Mouse (Mus musculus) cerebellum, postnatal 10 days (tissue): Measurements from ENCODE around the gene Il20.

Experiments used
- DNase-seq, 2 experiments: peaks; one replicate each; pipeline ENCODE4 v3.0.0; 2021; ENCODE audit warnings: mixed read lengths in 2 of 2

The Il20 gene

DNA sequence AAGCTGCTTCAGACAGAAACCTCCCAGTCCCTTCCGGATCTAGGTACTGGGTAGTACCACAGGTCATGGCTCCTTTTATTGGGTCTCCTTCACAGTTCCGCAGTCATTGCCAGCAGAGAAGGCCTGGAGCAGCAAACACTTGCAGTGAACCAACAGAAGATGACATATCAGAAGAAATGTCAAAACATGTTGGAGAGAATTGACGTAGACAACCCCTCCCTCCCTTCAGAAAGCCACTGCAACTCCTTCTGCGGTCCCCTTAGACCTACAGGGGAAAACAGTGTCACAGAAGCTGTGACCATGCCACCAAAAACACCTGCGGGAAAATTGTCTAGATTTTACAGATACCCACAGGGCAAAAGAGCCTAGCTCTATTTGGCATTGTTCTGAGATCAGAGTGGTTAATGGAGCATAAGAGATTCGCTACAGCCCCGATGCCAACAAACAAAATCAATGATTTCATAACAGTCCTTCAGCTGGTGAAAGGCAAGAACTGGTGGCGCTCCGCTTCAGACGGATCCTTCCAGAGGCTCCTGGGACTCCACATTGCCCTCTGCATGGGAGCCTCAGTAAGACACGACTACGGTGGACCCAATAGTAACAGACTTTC lies at the start of gene Il20:
TSS of gene Il20 (minus strand) at position 51 of the 610 bp plus-strand sequence.
- no peak for DNase-seq

- DNase-seq = no peak
Measured at GRCm38 (mm10) chr1:130946920-130947319, 35.7 kb upstream of the Il20 start.

DNA sequence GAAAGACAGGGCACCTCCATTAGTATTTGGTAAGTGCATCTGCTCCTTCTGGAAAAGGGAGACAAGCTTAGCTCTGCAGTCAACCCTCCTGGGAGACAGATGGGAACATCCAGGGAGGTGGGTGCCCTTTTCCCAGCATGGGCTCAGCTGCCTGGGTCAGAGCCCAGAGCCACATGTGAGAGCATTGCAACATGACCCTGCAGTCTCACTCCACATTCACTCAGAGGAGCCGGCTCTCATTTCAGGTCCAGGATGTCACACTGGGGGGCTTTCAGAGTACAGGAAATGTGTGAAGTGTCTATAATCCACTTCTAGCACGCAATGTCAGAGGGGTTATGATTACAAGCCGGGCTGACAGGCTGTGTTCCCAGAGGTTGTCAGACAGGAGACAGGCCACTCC lies 30.6 kb upstream of the Il20 start:
- peak in 1 of 2 experiments; percentile 40 for DNase-seq

GRCm38 (mm10) chr1:130940065-130940687 lies 28.9 kb upstream of the Il20 start, which contains the start of gene Il19:
Gene Il19, minus strand, starts transcription at chr1:130940115.
- DNase-seq = peak; percentile 73 to 83

DNA sequence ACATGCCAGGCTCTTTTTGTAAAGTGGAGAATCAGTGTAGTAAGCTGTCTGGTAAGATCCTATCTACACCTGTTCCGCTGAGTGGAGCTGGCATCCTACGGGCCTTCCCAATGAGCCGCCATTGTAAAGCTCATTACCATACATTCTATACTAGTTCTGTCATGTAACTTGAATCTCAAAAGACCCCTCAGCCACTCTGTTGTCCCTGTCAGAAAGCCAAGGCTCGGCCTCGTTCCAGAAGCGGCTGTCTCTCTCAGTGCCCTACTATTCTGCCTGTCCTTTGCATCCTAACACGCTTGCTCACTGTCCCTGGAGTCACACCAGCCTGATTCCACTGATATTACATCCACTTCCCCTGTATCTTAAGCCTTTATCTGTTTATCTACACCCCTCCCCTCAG lies 26.9 kb upstream of the Il20 start:
- DNase-seq = peak; percentile 80 to 85

DNA sequence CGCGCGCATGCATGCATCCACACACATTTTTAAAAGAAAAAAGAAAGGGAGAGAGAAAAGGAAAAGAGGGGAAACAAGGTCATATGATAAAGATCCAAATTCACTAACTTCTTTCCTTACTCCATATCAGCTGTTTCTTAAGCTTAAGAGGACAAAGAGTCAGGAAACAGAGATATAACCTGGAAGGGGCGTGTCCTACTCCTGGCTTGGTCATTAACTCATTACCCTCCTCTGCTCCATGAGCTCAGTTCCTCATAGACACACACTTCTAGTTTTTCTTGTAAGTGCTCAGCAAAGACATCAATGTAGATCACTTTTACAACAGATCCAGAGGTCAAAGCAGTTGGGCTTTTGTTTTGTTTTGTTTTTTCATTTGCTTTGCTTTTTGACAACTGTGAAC lies 25.9 kb upstream of the Il20 start:
- DNase-seq = no peak

DNA sequence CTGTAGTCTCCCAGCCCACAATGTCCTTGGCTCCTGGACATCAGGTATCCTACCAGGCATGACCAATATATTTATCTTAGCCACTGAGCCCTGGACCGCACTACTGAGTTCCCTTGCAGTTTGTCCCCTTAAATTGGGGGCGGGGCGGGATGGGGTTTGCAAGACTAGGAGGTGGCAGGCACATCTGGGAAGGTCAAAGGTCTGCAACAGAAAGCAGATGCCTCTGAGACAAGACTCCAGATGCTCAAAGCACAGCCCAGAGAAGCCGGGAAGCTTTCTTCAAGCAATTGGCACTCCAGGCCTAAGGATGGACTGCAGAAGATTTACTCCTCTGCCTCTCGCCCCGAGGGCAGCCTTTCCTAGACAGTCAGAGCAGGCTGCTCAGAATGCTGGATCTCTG lies 25.1 kb upstream of the Il20 start:
- DNase-seq = no peak

DNA sequence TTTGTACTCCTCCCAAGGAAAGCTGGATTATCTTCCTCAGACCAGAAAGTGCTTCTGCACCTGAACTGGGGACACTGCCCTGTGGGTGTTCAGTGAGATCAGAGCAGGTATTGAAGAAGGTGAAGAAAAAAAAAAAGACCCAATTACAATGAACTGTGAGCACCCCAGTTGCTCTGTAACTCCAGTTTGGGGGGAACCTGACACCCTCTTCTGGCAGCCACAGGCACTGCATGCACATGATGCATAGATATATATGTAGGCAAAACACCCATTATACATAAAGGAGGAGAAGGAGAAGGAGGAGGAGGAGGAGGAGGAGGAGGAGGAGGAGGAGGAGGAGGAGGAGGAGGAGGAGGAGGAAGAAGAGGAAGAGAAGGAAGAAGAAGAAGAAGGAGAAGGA lies 15.2 kb upstream of the Il20 start:
- DNase-seq = no peak

GRCm38 (mm10) chr1:130918323-130918980 lies 7.2 kb upstream of the Il20 start:
- no peak for DNase-seq

GRCm38 (mm10) chr1:130902505-130902904 lies 8.7 kb downstream of the Il20 start:
- DNase-seq = no peak

DNA sequence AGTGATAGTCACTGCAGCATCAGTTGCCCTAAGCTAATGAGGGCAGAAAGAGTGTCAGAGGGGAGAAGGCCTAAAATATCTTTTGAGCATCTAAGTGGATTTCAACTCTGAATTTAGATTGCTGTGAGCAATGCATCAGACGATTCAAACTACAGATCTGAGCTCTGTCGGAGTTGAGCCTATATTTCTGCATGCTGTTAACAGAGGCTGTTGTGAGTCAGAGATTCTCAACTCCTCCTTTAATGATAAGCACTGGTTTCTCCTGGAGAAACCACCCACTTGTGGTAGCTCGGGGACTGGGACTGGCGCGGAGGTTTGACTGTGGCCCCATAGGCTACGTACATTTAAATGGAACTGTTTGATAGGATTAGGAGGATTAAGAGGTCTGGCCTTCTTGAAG lies 16.8 kb downstream of the Il20 start:
- DNase-seq = no peak

DNA sequence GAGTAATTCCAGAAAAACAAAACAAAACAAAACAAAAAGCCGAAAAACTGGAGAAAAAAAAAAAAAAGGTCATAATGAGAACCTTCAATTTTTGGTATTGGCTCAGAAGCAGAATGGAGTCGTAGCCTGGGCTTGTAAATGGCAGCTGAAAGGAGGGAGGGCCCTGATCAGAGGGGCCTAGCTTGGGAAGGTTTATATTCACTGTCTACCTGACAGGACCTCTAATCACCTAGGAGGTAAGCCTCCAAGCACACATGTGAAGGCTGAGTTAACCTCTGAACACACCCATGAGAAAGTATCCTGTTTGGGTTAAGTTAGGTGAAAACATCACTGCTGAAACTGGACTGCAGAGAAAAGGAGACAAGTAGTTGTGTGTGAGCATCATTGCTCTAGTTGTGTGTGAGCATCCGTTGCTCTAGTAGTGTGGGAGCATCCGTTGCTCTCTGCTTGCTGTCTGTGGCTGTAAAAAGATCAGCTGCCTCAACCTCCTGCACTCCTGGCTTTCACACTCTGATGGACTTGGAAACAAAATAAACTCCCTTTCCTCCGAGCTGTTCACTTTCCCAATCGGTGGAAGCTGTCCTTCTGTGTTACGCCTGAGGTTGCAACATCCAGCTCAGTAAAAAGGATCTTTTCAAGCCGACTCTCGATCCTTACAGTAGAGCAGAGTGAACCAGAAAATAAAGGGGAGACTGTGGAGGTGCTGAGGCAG lies 17.8 kb downstream of the Il20 start:
- no peak for DNase-seq

DNA sequence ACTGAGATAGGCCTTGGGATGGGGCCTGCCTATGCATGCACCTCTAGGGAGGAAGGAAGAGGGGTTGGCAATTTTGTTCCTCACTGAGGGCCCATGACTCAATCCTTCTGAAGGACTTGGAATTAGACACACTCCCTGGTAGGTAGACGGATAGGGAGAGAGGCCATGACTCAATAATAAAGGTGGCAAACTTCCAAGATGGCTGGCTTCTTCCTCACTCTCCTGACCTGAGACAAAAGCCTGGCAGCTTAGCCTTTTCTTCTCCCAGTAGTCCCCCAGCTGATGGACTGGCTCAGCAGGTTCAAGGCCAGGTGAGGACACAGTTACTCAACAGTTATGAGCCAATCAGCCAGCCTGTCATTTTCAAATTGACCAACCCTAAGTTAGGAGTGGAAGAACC lies 18.8 kb downstream of the Il20 start:
- no peak for DNase-seq

GRCm38 (mm10) chr1:130887354-130887753 lies 23.9 kb downstream of the Il20 start, which contains the start of gene Il24:
Gene Il24, minus strand, starts transcription at chr1:130887454.
- DNase-seq = no peak

GRCm38 (mm10) chr1:130883146-130883545 lies 28.1 kb downstream of the Il20 start:
- no peak for DNase-seq

DNA sequence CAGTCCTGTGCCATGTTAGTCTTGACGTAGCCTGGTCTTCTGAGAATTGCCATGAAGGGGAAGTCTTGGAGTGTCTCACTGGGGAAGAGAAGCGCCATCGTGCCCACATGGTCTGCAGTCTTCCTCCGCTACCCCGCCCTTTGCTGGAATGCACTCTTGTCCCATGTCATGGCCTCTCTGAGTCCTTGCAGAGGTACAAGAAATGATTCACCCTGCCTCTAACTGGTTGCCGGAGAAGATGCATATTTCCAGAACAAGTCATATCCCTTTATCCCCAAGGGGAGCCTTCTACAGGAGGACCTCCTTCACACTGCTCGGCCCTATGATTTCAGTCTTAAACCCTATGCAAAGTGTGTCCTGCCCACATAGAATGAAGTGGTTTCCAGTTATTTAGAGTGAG lies 31.3 kb downstream of the Il20 start:
- DNase-seq = no peak

DNA sequence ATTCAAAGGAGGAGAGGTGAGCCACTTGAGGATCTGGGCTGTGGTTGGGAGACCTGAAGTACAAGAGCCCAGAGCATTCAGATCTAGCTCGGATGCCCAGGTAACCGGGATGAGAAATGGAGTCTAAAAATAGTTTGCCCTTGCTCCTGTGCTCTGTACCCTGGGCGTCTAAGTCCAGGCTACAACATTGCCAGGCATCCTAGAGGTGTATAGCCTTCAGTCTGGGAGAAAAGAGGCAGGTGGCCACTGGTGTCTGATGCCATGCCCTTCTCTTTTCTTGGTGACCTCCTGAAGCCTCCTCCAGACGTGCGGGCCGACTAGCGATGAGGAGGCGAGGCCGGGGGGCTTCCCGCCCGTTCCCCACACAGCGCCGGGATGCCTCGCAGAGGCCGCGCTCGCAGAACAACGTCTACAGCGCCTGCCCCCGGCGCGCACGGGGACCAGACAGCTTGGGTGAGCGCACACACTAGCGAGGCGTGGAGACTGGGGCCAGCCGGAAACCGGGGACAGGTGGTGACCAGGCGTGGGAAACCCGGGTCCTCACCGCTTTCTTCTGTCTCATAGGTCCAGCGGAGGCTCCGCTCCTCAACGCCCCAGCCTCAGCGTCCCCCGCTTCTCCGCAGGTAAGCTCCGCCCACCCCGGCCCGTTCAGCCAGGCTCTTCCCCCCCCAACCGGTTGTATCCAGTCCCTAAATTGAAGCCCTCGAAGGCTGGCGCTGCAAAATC lies 33.2 kb downstream of the Il20 start:
- DNase-seq = peak; percentile 79 to 80

DNA sequence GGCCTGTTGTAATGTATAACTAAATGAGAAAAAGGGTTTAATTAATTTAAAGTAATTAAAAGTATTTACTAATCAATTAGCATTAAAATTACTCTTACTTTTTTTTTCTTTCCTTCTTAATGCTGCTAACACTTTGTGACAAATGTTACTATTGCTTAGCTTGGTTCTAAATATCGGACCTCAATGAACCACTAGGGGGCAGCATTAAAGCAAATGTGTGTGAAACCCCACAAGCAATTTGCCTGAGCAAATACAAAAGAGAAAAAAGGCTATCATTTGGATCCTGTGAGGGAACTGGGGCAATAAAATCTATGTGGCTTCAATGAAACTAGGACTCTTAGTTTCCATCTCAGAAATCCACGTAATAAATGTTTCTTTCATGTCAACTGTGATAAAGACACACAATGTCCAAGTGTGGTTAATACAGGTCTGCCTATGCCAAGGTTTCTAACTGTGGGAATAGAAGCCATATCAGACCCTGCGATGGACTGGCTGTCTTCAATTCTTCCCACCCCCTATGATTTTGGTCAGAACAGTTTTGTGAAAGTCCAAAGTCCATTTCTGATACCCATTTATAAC lies 34.2 kb downstream of the Il20 start:
- peak; percentile 81 to 92 for DNase-seq

DNA sequence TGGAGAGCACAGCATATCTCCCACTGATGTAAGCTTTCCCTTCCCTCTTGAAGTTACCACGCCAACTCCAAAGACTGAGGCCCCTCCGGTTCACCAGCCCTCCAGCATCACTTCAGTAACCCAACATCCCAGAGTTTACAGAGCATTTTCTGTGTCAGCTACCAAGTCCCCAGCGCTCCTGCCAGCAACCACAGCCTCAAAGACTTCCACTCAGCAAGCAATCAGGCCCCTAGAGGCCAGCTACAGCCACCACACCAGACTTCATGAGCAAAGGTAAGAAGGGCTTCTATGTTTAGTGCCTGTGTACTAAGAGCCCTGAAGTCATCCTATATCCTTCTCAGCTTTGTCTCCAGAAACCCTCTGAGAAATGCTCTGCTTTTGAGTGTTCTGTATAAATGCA lies 35.3 kb downstream of the Il20 start:
- DNase-seq = no peak

DNA sequence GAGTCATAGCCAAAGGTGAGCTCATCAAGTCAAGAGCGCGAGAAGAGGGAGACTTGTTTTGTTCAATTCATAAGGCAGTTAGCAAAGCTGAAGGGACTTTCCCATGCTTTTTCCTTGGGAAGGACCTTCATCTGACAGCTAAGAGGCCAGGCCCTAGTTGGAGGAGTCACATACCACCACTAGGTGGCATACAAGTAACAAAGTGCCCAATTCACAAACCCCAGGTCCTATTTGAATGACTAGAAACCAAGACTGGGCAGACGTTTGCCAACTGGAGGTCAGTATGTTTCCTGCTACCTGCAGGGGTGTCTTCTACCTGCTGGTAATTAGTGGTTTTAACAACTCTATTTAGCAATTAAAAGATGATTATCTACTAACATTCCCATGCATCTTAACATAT lies 36.1 kb downstream of the Il20 start:
- DNase-seq = peak; percentile 76 to 84

GRCm38 (mm10) chr1:130872912-130873311 lies 38.3 kb downstream of the Il20 start:
- DNase-seq = no peak

DNA sequence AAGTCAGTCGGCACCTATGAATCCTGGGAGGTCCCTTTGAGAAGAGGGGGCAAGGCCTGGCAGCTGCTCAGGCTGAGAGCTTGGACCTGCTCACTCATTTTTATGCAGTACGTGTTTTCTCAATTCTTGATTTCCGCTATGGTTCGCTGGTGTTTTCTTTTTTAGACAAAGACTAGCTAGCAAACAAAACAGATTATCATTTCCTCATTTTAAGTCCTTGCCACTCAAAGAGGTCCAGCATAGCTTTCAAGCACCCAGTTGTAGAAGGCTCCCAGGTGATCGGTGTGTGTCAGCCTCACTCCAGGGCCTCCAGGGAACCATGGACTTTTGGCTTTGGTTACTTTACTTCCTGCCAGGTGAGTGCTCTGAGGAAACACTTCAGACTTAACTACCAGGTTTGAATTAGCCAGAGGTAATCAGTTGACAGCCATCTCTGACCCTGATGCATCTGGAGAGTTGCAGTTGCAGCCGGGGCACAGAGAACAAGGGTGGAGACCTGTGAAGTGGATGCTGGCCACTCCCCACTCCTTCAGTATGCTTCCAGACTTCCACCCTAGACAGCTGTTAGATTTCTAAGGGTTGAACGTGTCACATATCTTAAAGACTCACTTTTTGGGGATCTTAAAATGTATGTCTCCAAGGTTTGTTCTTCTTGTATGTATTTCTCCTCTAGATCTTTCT lies 45.6 kb downstream of the Il20 start, which contains the start of gene Fcmr:
TSS of gene Fcmr (plus strand) at position 129 of the 681 bp plus-strand sequence.
- DNase-seq = no peak
